Mouse (Mus musculus): ENCODE measurements at regions not wholly inside any gene's neighbourhood (a gene's known extent, or its start where the extent isn't known, plus 50 kb on each side); places are given as distances from the start of the nearest gene placed in this dataset.

DNA sequence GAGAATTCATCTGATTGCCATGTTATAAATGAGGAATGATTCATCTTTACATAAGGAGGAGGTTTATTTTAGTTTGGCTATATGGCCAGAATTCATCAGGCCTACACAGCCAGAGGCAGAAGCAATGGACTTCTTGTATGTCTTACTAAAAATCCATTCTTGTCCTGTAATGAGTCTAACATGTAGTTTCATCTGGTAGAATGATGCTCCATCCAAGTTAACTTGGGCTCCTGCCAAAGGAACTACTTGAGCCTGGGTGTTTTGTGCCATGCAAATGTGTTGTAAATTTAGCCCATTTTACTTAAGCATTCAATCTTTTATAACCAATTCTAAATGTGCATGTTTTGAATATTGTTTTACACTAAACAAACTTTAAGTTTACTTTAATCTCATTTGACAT, 462.9 kb upstream of the Pom121l12 start:
- DNase-seq (ENCODE audit: low read depth), result no peak

DNA sequence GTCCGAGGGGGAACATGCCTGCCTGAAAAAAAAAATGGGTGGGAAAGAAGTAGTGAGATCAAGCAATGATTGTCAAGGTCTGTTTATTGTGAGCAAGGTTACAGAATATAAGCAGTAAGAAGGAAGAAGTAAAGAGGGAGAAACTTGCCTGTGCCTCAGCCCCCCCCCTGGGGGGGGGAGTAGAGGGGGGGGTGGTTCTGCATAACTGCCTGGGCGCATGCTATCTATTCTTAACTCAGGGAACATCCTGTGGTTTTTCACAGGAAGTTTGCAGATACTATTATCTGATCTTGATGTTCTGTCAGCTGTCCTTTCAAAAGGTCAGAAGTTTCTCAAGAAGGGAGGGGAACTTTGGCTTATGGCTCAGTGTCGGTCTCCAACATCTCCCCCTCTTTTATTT, 456.7 kb upstream of the Pom121l12 start:
- peak; percentile 62 for DNase-seq (ENCODE audit: low read depth)

DNA sequence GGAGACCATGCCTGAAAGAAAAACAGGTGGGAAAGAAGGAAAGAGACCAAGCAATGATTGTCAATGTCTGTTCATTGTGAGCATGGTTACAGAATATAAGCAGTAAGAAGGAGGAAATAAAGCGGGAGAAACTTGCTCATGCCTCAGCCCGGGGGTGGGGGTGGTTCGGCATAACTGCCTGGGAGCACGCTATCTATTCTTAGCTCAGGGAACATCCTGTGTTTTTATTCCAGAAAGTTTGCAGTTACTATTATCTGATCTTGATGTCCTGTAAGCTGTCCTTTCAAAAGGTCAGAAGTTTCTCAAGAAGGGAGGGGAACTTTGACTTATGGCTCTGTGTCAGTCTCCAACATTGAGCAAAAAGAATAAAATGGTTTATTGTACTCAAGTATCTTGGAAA, 451.4 kb upstream of the Pom121l12 start:
- DNase-seq (ENCODE audit: low read depth), result no peak

DNA sequence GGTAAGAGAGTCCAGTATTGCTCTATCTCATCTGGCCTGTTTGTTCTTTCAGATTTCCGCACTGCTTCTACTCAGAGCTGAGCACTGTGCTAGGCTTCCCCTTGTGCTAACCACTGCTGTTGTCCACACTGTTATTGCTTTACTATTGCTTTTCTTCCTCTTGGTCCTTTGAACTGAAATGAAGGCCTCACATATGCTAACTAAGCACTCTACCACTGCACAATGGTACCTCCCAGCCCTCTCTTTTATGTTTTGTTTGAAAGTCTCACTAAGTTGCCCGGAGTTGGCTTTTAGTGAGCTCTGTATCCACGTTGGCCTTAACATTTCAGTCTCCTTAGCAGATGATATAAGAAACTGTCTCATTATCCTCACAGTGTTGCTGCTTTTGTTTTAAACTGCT, 439.7 kb upstream of the Pom121l12 start:
- DNase-seq (ENCODE audit: low read depth), result no peak

DNA sequence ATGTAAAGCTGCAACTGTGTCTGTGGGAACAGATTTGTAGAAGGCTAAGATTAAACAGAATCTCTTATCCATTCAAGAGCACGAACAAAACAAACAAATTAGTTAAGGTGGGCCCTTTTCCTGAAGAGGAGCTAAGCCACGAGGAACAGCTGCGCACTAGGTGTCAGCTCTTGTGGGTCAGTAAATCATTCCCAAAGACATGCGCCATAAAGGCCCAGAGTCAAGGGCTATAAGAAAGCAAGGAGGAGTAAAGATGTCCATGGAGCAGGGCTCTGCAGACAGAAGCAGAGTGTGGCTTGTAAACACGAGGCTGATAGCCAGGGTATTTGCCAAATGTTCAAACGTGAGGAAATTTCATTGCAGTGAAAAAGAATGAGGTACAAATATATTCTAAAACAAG, 429.6 kb upstream of the Pom121l12 start:
- DNase-seq (ENCODE audit: low read depth), result no peak

DNA sequence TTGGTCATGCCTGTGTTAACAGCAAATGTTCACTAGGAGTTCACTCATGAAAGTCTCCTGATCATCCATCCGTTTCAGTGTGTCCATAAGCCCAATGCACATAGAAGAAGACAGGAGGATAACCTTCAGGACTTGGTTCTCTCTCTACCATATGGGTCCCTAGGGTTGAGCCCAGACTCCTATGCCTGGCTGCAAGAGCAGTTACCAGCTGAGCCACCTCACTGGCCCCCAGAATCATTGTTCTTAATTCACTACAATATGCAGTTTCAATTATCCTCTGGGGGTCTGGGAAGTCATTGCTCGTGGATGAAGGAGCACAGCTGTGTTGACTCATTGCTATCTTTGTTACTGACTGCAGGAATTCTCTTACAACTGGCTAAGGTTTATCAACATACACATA, 424.5 kb upstream of the Pom121l12 start:
- DNase-seq (ENCODE audit: low read depth), result no peak

DNA sequence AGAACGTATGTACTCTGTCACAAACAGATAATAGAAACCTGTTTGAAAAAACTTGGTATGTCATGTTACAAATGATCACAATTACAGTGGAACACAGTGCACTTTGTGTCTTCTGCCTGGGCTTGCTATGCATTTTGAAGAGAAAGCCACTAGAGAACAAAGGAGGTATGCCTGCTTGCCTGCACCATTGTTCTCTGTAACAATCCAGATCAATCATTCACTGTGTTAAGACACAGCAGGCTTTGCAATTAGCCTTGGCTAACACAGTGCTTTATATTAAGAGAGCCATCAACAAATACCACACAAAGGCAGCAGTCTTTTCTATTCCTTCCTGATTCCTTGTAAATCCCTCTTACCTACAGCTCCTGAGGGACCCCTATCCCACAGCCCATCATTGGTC, 417.1 kb upstream of the Pom121l12 start:
- DNase-seq (ENCODE audit: low read depth), result no peak

DNA sequence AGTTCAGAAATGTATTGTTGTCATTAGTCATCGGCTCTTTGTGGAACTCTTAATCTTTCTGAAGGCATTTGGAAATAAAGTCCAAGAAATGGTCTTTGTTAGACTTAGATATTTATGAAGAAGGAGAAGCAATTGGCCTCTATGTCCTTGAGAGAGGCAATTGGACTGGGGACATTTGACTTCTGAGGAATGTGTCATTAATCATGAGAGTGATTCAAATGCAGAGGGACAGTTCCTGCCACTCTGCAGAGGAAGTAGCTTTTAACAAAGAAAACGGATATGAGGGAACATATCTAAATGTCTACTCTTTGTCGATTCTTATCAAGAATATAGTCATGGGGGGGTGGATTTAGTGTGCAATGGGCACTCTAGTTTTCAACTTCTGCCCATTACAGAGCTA, 416.6 kb upstream of the Pom121l12 start:
- DNase-seq (ENCODE audit: low read depth), result no peak

DNA sequence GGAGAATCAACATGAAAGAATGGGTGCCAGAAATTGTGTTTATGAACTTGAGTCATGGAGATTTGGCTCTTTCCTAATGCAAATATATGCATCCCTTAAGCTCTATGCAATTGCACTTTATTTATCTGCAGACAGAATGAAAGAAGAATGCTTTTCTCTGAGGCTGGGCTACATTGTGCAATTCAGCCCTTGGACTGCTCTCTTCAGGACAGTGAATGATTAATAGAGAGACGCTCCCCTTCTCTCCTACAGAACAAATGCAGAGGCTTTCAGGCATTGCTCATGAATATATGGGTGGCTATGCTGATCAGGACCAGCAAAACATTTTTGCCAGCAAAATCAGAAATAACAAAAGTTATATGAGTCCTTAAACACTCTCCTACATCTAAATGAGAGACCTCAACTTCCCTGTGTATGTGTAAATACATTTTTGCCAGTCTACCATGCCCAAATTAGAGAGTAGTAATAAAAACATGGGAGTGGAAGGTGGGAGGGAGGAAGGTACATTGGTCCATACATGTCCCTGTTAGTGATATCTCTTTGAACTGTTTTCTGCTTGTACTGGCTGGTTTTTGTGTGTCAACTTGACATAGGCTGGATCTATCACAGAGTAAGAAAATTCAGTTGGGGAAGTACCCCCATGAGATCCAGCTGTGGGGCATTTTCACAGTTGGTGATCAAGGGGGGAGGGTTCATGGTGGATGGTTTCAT, 415.7 kb upstream of the Pom121l12 start:
- no peak for DNase-seq (ENCODE audit: low read depth)

DNA sequence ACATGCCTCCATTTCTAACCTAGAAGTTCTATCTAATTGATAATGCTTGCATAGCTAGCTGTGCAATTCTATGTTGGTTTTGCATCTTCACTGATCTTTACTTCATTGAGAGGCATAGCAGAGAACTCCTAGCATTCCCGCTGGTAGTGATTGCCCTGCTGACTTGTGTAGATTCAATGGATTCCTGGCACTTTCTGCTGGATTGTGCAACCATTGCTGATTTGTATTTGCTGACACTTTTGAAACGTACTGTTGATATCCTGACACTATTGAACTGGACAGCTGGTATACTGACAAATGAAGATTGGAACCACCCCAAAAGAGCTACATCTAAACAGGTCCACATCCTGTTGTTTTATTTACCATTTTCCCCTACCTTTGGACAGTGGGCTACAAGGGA, 404.0 kb upstream of the Pom121l12 start:
- no peak for DNase-seq (ENCODE audit: low read depth)
